ENCODE assay signal across 24 mouse cellular contexts in the genomic region with DNA sequence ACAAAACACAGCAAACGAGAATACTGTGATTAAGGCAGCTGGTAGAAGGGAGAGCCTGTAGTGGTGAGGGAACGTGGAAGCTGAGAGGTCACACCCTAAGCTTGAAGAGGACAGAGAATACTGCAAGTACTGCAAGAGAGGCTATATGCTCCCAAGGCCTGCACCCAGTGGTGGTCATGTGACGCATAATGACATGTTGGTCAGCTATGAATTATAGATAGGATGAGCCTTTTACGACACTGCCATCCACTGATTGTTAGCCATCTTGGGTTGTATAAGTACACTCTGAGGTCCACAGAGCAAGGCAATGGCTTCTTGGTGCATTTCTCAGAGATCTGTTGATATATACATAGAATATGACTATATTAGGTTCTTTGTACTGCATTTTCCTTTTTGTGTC.
"Had no signal": no experiment of that assay in that cellular context is flagged by ENCODE, and none has a peak within 500 bp of the region (broad histone marks: within the 10 kb centered on the region; RNA-seq: fewer than 3 reads in every experiment).

No protein-coding gene starts in this region.

- H3K9ac ChIP-seq: heart, embryonic 13.5 days; heart, embryonic 15.5 days; hindbrain, embryonic 13.5 days; hindbrain, embryonic 15.5 days; kidney, embryonic 15.5 days; limb, embryonic 13.5 days; limb, embryonic 15.5 days; liver, embryonic 12.5 days; liver, embryonic 14.5 days had no signal

- ATAC-seq: hindbrain, postnatal 0 days; liver, embryonic 12.5 days had no signal

- H3K4me3 ChIP-seq: heart, embryonic 13.5 days; heart, embryonic 15.5 days; hindbrain, embryonic 13.5 days; hindbrain, embryonic 15.5 days; kidney, embryonic 15.5 days; left cerebral cortex, adult 2 months; limb, embryonic 13.5 days; limb, embryonic 15.5 days; liver, embryonic 12.5 days had no signal

- DNase-seq: gastrocnemius, postnatal 14 days; gastrocnemius, postnatal 36 days; heart, adult 18-20 months; heart, postnatal 14 days; heart, postnatal 36 days; kidney, adult 2 months; kidney, adult 9 months; kidney, postnatal 14 days; kidney, postnatal 36 days; layer of hippocampus, adult 9-11 months; left cerebral cortex, postnatal 4 days had no signal

- H3K27me3 ChIP-seq: heart, embryonic 13.5 days; heart, embryonic 15.5 days; hindbrain, embryonic 13.5 days; hindbrain, embryonic 15.5 days; kidney, embryonic 15.5 days; limb, embryonic 13.5 days; limb, embryonic 15.5 days; liver, embryonic 12.5 days had no signal

- H3K4me2 ChIP-seq: heart, embryonic 11.5 days; heart, embryonic 13.5 days; heart, embryonic 15.5 days; hindbrain, embryonic 13.5 days; hindbrain, embryonic 15.5 days; kidney, embryonic 15.5 days; limb, embryonic 13.5 days; limb, embryonic 15.5 days; liver, embryonic 12.5 days had no signal

- H3K9me3 ChIP-seq: heart, embryonic 13.5 days; heart, embryonic 15.5 days; hindbrain, embryonic 13.5 days; hindbrain, embryonic 15.5 days; kidney, embryonic 15.5 days; limb, embryonic 13.5 days; limb, embryonic 15.5 days; liver, embryonic 12.5 days had no signal

- H3K27ac ChIP-seq: heart, embryonic 13.5 days; heart, embryonic 15.5 days; hindbrain, embryonic 13.5 days; hindbrain, embryonic 15.5 days; hindbrain, postnatal 0 days; kidney, embryonic 15.5 days; kidney, postnatal 0 days; left cerebral cortex, adult 2 months; limb, embryonic 13.5 days; limb, embryonic 15.5 days; liver, embryonic 12.5 days; liver, embryonic 14.5 days had no signal

- H3K4me1 ChIP-seq: heart, embryonic 13.5 days; heart, embryonic 15.5 days; hindbrain, embryonic 13.5 days; hindbrain, embryonic 15.5 days; limb, embryonic 13.5 days; limb, embryonic 15.5 days had no signal
